ENCODE assay signal across 13 mouse cellular contexts in genomic region chr13:25829146-25829924, GRCm38 (mm10).
A peak's percentile ranks its signal among the peaks of the same experiment; 100 is the strongest.
DNase-seq lines count a peak whose midpoint lies in the region; ATAC-seq lines count a peak whose summit lies in the region.
"Had no signal": no experiment of that assay in that cellular context is flagged by ENCODE, and none has a peak within 500 bp of the region (broad histone marks: within the 10 kb centered on the region; RNA-seq: fewer than 3 reads in every experiment).

No protein-coding gene starts in this region.

- no peak overlapping the region for H3K9ac ChIP-seq in embryonic facial prominence, embryonic 12.5 days
- H3K9ac ChIP-seq in limb, embryonic 12.5 days (replicated peaks): no peak overlapping the region
- H3K9ac ChIP-seq: liver, embryonic 13.5 days had no signal

- H3K27ac ChIP-seq in embryonic facial prominence, embryonic 12.5 days: peak overlapping the region; percentile 72
- H3K27ac ChIP-seq in limb, embryonic 12.5 days: peak overlapping the region; percentile 62
- H3K27ac ChIP-seq: liver, embryonic 13.5 days had no signal

- H3K36me3 ChIP-seq in embryonic facial prominence, embryonic 12.5 days: no peaks in the 10 kb centered on the region
- H3K36me3 ChIP-seq in limb, embryonic 12.5 days: no peaks in the 10 kb centered on the region
- H3K36me3 ChIP-seq: liver, embryonic 13.5 days had no signal

- peak; percentile 67; the same call in 1 of the 2 replicates for ATAC-seq in embryonic facial prominence, embryonic 12.5 days (ENCODE audit: insufficient number of reproducible peaks, insufficient read depth, low FRiP score, low TSS enrichment)
- no peak for ATAC-seq in limb, embryonic 12.5 days (ENCODE audit: insufficient number of reproducible peaks, insufficient read depth, low FRiP score, low TSS enrichment, low read depth)

- WGBS in embryonic facial prominence, embryonic 12.5 days: 23% methylated on average over 8 of the region's 8 CpGs
- WGBS in limb, embryonic 12.5 days: 34% methylated on average over 8 of the region's 8 CpGs

- H3K4me3 ChIP-seq in embryonic facial prominence, embryonic 12.5 days: no peak overlapping the region
- H3K4me3 ChIP-seq in limb, embryonic 12.5 days (replicated peaks): no peak overlapping the region
- H3K4me3 ChIP-seq: liver, embryonic 13.5 days; megakaryocyte, embryonic 14.5 days; myocyte had no signal

- peaks cover 10% of the 10 kb centered on the region; the same call in 1 of the 2 replicates for H3K4me1 ChIP-seq in embryonic facial prominence, embryonic 12.5 days
- peaks cover 19% of the 10 kb centered on the region; the same call in 1 of the 2 replicates for H3K4me1 ChIP-seq in limb, embryonic 12.5 days (replicated peaks)
- H3K4me1 ChIP-seq: liver, embryonic 13.5 days; megakaryocyte, embryonic 14.5 days had no signal

- H3K9me3 ChIP-seq in embryonic facial prominence, embryonic 12.5 days: no peaks in the 10 kb centered on the region
- no peaks in the 10 kb centered on the region for H3K9me3 ChIP-seq in limb, embryonic 12.5 days
- H3K9me3 ChIP-seq: liver, embryonic 13.5 days; megakaryocyte, embryonic 14.5 days had no signal

- intact Hi-C loops in left cerebral cortex, postnatal 4 days (cut with DNase I): no loop called here

- peak; percentile 16 for DNase-seq in kidney, postnatal 10 days
- no peak for DNase-seq in kidney, adult 8-10 months
- DNase-seq in embryo, embryonic 10.5 days (ENCODE audit: low spot score): peak; percentile 56
- DNase-seq in left cerebral cortex, postnatal 4 days: no peak
- DNase-seq in frontal cortex, postnatal 25 days (ENCODE audit: low spot score in 2 of 2): no peak
- DNase-seq in Muller cell, postnatal 12 days (ENCODE audit: inconsistent ontology term): no peak
- DNase-seq: cerebellum, adult 2 months; liver, embryonic 13.5 days; thymus, adult 2 months had no signal

- H3K4me2 ChIP-seq in embryonic facial prominence, embryonic 12.5 days (replicated peaks): no peak overlapping the region
- H3K4me2 ChIP-seq in limb, embryonic 12.5 days: no peak overlapping the region; the same call in 1 of the 2 replicates
- H3K4me2 ChIP-seq: liver, embryonic 13.5 days had no signal

- no peaks in the 10 kb centered on the region for H3K27me3 ChIP-seq in embryonic facial prominence, embryonic 12.5 days
- H3K27me3 ChIP-seq in limb, embryonic 12.5 days: no peaks in the 10 kb centered on the region
- H3K27me3 ChIP-seq: liver, embryonic 13.5 days; megakaryocyte, embryonic 14.5 days had no signal

Comparison
In these comparisons a context has a peak if more than half of its experiments do, and no peak if none do; other contexts are left out.
1. DNase-seq: peak in kidney, postnatal 10 days (single experiment) and embryo, embryonic 10.5 days (single experiment); none in kidney, adult 8-10 months (0 of 2), left cerebral cortex, postnatal 4 days (single experiment), frontal cortex, postnatal 25 days (0 of 2) and Muller cell, postnatal 12 days (single experiment).